Mouse (Mus musculus) midbrain, embryonic 15.5 days (tissue): ENCODE measurements at regions not wholly inside any gene's neighbourhood (a gene's known extent, or its start where the extent isn't known, plus 50 kb on each side); places are given as distances from the start of the nearest gene placed in this dataset.

Experiments
- ATAC-seq: fragments of 200-750 bp; cut with Nextera tagmentation; replicated peaks from 2 replicates; pipeline ENCODE4 v1.8.0; 2017; ENCODE audit warnings: moderate TSS enrichment
- H3K27ac ChIP-seq: fragments of 300-500 bp; sonication (generic); 2 replicates; pipeline ENCODE4 v1.5.1; 2015; ENCODE audit warnings: mild to moderate bottlenecking, inconsistent platforms
- H3K27me3 ChIP-seq: fragments of 300-500 bp; sonication (generic); replicated peaks from 2 replicates; pipeline ENCODE4 v1.6.1; 2015; ENCODE audit warnings: inconsistent platforms
- H3K36me3 ChIP-seq: fragments of 300-500 bp; sonication (generic); replicated peaks from 2 replicates; pipeline ENCODE4 v1.6.1; 2015; ENCODE audit warnings: inconsistent platforms
- H3K4me1 ChIP-seq: fragments of 300-500 bp; sonication (generic); 2 replicates; pipeline ENCODE4 v1.6.1; 2015; ENCODE audit warnings: inconsistent platforms
- H3K4me2 ChIP-seq: fragments of 300-500 bp; sonication (generic); 2 replicates; pipeline ENCODE4 v1.6.1; 2015; ENCODE audit warnings: inconsistent platforms, mild to moderate bottlenecking, moderate library complexity
- H3K4me3 ChIP-seq: fragments of 300-500 bp; sonication (generic); 2 replicates; pipeline ENCODE4 v1.5.1; 2015; ENCODE audit warnings: mild to moderate bottlenecking, inconsistent platforms
- H3K9ac ChIP-seq: fragments of 300-500 bp; sonication (generic); 2 replicates; pipeline ENCODE4 v1.6.1; 2015; ENCODE audit warnings: mild to moderate bottlenecking, inconsistent platforms
- H3K9me3 ChIP-seq: fragments of 300-500 bp; sonication (generic); 2 replicates; pipeline ENCODE4 v1.6.1; 2016; ENCODE audit warnings: inconsistent platforms
- WGBS: fragments of 180-500 bp; shearing (Covaris S2); methylation state at CpG from one replicate; pipeline ENCODE4 v1.1.7; 2015; ENCODE audit warnings: mixed read lengths; 5-methylcytosine and 5-hydroxymethylcytosine counted together

DNA sequence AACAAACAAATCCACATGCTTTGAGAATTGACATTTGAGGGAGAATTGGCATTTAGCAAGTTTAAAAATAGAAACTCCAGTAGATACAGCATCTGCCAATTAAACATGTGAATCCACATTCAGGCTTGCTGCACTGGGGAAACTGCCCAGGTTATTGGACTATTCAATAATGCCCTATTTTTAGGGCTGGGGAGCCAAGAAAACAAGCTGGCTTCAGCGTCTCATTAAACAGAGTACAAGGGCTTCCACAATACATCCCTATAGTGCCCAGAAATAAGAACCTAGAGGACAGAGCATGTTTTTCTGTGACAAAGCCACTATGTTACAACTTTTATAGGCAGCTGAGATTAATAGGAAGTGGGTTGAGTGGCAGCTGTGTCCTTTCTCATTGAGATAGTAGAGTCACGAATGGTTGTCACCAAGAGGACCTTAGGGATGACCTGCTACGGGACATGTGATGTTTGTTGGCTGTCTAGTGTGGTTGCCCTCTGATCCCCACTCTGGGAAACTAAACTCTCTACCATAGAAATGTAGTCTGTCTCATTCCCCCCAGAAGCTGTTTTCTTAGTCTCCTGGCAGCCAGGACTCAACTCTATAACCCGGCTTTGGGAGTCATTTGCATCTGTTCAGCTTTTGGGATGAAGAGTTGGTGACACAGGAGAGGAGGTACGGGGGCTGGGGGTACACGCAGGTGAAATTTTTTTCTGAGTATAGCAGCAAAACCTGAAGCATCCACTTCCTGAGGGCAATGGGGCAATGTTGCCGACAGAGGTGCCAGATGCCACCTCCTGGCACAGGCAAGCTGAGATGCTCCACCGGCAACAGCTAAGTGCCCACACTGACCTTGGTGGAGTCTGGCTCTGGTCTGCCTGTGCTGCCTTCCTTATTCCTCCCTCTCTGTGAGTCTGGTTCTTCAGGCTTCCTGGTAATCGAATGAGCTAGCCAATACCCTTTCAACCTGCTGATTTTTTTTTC, 53.0 kb upstream of the Usp24 start:
- Histone ChIP-seq H3K27ac (no peak overlapping the region), H3K27me3 (no peaks in the 10 kb centered on the region), H3K4me1 (peaks cover 4% of the 10 kb centered on the region; the same call in 1 of the 2 replicates), H3K4me3 (no peak overlapping the region), H3K9ac (no peak overlapping the region), H3K36me3 (no peaks in the 10 kb centered on the region), H3K4me2 (no peak overlapping the region), H3K9me3 (no peaks in the 10 kb centered on the region)
- WGBS, result 76% methylated on average over 9 of the region's 9 CpGs
- no peak for ATAC-seq
